Mouse (Mus musculus): ENCODE measurements at regions not wholly inside any gene's neighbourhood (a gene's known extent, or its start where the extent isn't known, plus 50 kb on each side); places are given as distances from the start of the nearest gene placed in this dataset.
"Not testable (repeated sequence)": the region's sequence is repeated elsewhere in the genome, so short reads cannot be mapped to it uniquely, and the experiment has no call there.

DNA sequence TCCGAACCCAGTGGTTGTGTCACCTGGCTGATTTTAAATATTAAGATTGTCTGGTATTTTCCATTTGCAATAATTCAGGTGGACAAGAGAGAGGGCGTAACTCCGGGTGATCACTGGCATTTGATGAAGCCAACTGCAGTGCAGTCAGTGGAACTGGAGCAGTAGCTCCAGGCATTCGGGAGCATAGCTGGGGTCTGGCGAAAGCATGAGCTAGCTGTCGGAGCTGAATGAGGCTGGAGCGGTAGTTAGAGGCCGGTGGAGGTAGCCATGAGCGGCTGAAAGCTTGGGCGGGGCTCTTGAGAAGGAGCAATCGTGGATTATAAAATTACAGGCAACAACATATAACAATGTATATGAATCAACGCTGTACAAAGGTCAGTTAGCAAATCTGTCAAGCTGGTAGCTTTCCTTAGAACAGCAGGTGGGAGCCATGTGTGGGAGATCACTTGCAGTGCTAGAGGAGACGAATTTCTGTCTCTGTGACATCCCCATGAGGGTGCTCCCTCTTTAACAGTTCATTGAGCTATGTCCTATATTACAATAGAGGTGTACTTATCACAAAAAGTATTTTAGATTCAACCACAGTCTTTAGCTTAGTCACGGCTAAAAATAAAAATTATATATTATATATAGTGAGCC is 1415.0 kb upstream of the 1700008P02Rik start:
- 75% methylated on average over 14 of the region's 14 CpGs for WGBS
- Histone ChIP-seq H3K27ac (replicated peaks) (no peak overlapping the region), H3K4me2 (no peak overlapping the region), H3K4me3 (no peak overlapping the region), H3K27me3 (replicated peaks) (no peaks in the 10 kb centered on the region), H3K36me3 (no peaks in the 10 kb centered on the region), H3K9me3 (no peaks in the 10 kb centered on the region), H3K4me1 (no peaks in the 10 kb centered on the region), H3K9ac (no peak overlapping the region)
- no peak for ATAC-seq (ENCODE audit: extremely low read depth, insufficient number of reproducible peaks, low FRiP score, low TSS enrichment)

DNA sequence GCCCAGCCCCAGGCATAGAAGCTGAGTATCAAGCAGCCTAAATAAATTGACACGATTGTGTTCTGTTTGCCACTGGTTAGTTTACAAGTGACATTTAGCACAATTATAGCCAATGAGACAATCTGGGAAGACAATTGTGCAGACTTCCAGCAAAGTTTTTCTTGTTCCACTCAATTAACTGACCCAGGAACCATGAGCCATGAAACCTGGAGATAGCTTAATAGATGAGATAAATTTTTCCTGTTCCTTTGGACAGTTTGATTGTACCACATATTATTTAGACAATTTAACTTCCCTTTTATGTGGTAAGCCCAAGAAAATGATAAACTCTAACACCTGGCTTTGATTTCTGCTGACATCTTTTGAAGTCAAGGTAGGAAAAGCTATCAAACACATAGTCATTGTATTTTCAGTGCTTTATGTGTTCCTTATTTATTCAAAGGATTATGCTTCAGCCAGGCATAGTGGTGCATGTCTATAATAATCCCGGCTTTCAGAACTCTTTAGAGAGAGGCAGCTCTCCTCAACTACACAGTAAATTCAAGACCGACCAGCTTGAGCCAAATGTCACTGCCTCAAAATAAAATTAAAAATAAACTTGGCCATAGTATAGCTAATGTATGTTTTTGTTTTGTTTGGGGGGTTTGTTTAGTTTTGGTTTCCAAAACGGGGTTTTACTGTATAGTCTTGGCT is 1406.2 kb upstream of the 1700008P02Rik start:
- no peaks in the 10 kb centered on the region for H3K27me3 ChIP-seq (replicated peaks)
- no peak overlapping the region for H3K4me2 ChIP-seq
- no peak overlapping the region for H3K27ac ChIP-seq (replicated peaks)
- H3K36me3 ChIP-seq, result no peaks in the 10 kb centered on the region
- H3K9ac ChIP-seq, result no peak overlapping the region
- no peak for ATAC-seq (ENCODE audit: extremely low read depth, insufficient number of reproducible peaks, low FRiP score, low TSS enrichment)
- no peaks in the 10 kb centered on the region for H3K9me3 ChIP-seq
- 68% methylated on average over 4 of the region's 4 CpGs for WGBS
- H3K4me3 ChIP-seq, result no peak overlapping the region
- no peaks in the 10 kb centered on the region for H3K4me1 ChIP-seq

DNA sequence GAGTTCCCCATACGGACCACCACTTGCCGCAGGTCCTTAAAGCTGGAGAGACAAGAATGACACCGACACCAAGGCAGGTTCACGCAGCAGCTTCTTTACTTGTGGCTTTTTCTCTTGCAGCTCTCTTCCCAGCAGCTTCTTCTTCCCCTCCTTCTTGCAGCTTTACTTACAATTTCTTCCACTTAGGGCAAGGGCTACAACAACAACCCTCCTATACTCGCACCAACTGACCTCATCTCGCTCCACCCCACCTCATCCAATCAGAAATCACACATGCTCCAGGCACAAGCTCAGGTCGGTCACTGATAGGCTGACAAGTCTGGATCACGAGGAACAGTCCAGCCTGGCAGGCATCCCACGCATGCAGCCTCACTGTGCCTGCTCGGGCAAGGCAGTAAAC is 1402.4 kb upstream of the 1700008P02Rik start:
- no peaks in the 10 kb centered on the region for H3K27me3 ChIP-seq (replicated peaks)
- no peaks in the 10 kb centered on the region for H3K4me1 ChIP-seq
- WGBS, result 81% methylated on average over 10 of the region's 10 CpGs
- ATAC-seq (ENCODE audit: extremely low read depth, insufficient number of reproducible peaks, low FRiP score, low TSS enrichment), result no peak
- no peak overlapping the region for H3K4me3 ChIP-seq
- no peaks in the 10 kb centered on the region for H3K9me3 ChIP-seq
- no peaks in the 10 kb centered on the region for H3K36me3 ChIP-seq
- H3K9ac ChIP-seq, result no peak overlapping the region
- no peak overlapping the region for H3K4me2 ChIP-seq
- H3K27ac ChIP-seq (replicated peaks), result no peak overlapping the region

DNA sequence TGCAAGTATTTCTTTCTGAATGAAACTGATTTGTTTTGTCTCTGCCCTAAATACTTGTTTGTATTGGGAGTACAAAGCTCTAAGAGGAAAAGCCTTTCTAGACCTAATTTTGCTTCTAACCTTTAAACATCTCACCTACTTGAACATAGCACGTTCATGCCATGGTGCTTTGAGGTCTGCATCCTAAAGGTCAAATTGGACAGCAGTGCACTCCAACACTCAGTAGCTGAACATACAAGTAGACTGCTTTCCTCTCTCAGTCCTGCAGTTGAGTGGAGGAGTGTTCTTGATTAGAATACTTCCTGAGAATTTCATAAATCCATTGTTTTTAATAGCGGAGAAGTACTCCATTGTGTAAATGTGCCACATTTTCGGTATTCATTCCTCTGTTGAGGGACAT is 1397.2 kb upstream of the 1700008P02Rik start:
- Histone ChIP-seq H3K4me3 (no peak overlapping the region), H3K4me2 (no peak overlapping the region), H3K4me1 (no peaks in the 10 kb centered on the region), H3K9ac (no peak overlapping the region), H3K27ac (replicated peaks) (no peak overlapping the region), H3K9me3 (no peaks in the 10 kb centered on the region), H3K36me3 (no peaks in the 10 kb centered on the region), H3K27me3 (replicated peaks) (no peaks in the 10 kb centered on the region)
- WGBS, result 74% methylated on average over 3 of the region's 3 CpGs
- ATAC-seq (ENCODE audit: extremely low read depth, insufficient number of reproducible peaks, low FRiP score, low TSS enrichment), result no peak

DNA sequence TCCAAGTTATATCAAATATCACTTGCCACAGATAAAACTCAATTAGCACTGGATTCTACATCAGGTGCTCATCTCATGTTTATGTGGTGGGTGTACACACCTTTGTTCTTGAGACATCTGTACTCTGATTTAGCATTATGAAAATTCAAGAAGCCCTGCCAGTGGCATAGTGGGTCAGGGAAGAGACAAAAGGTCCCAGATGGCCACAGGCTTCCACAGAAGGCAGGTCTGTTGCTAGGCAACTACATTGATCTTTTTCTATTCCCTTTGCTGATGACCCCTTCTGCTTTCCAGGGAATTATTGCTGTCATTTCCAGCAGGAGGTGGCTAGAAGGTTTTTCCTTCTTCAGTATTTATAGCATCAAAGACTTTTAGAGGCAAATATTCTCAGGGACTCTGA is 1396.7 kb upstream of the 1700008P02Rik start:
- no peaks in the 10 kb centered on the region for H3K4me1 ChIP-seq
- H3K36me3 ChIP-seq, result no peaks in the 10 kb centered on the region
- ATAC-seq (ENCODE audit: extremely low read depth, insufficient number of reproducible peaks, low FRiP score, low TSS enrichment), result no peak
- no peak overlapping the region for H3K27ac ChIP-seq (replicated peaks)
- no peaks in the 10 kb centered on the region for H3K27me3 ChIP-seq (replicated peaks)
- H3K4me2 ChIP-seq, result no peak overlapping the region
- no peak overlapping the region for H3K9ac ChIP-seq
- H3K4me3 ChIP-seq, result no peak overlapping the region
- no peaks in the 10 kb centered on the region for H3K9me3 ChIP-seq

DNA sequence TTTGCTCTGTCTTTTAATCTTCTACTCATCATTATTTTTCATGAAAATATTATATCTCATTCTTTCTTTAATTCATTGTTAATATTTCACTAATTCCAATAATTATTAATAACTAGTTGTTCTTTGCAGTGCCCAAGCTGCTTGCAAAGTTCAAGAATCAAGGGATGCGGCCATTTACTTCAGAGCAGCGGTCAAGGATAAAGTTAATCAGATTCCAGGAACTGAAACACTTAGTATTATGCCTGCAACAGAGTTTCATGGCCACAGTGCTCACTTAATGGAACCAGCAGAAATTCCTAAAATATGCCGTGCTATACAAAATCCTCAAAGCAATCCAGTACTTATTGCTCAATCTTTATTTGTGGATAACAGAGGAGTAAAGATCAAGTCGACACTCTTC is 1389.7 kb upstream of the 1700008P02Rik start:
- 68% methylated on average over 4 of the region's 4 CpGs for WGBS
- no peak overlapping the region for H3K4me3 ChIP-seq
- no peak overlapping the region for H3K27ac ChIP-seq (replicated peaks)
- H3K36me3 ChIP-seq, result no peaks in the 10 kb centered on the region
- no peak overlapping the region for H3K9ac ChIP-seq
- no peak for ATAC-seq (ENCODE audit: extremely low read depth, insufficient number of reproducible peaks, low FRiP score, low TSS enrichment)
- no peaks in the 10 kb centered on the region for H3K4me1 ChIP-seq
- H3K9me3 ChIP-seq, result no peaks in the 10 kb centered on the region
- no peaks in the 10 kb centered on the region for H3K27me3 ChIP-seq (replicated peaks)
- no peak overlapping the region for H3K4me2 ChIP-seq

DNA sequence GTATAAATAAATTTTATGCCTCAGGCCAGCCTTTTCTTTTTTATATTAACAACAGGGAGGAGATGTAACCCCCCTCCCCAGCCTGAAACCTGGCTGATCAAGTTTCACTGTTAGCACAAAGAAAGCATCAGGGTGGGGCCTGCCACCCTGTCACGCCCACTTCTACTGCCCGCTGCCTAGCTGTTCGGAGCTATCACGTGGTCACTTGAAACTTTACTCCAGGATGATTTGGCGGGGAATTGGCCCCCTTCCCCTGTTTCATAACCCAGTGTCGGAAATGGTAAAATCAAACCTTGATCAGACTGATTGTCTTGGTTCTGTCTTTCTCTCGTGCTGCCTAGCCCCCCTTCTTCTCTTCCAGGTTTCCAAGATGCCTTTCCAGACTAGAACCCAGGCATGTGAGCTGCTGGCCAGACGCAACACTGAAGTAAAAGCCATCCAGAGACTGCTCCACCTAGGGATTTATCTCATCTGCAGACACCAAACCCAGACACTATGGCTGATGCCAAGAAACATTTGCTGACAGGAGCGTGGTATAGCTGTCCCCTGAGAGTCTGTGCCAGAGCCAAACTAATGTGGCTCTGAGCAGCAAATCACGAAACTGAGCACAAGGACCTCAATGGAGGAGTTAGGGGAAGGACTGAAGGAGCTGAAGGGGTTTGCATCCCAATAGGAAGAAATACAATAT is 1386.6 kb upstream of the 1700008P02Rik start:
- Histone ChIP-seq H3K27ac (replicated peaks) (no peak overlapping the region), H3K9me3 (no peaks in the 10 kb centered on the region), H3K9ac (no peak overlapping the region), H3K36me3 (no peaks in the 10 kb centered on the region), H3K27me3 (replicated peaks) (no peaks in the 10 kb centered on the region), H3K4me1 (no peaks in the 10 kb centered on the region), H3K4me2 (no peak overlapping the region), H3K4me3 (no peak overlapping the region)
- ATAC-seq (ENCODE audit: extremely low read depth, insufficient number of reproducible peaks, low FRiP score, low TSS enrichment), result no peak
- 64% methylated on average over 10 of the region's 10 CpGs for WGBS

DNA sequence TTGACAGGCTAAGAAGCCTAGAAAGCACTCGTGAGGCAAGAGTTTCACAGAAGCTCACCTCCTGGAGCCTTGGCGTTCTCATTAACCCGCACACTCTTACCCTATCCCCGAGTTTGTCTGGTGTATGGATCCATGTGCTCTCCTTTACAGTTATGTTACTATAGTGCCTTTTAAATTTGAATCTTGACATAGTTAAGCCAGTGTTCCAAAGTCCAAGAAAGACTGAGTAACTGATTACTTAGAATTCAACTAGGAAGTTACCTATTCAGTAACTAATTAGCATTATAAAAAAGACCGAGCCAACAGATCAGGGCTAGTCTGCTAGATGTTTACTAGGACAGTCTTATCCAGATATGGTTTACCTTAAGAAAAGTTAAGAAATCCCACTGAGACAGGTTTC is 1386.0 kb upstream of the 1700008P02Rik start:
- Histone ChIP-seq H3K27ac (replicated peaks) (no peak overlapping the region), H3K9me3 (no peaks in the 10 kb centered on the region), H3K4me3 (no peak overlapping the region), H3K36me3 (no peaks in the 10 kb centered on the region), H3K9ac (no peak overlapping the region), H3K27me3 (replicated peaks) (no peaks in the 10 kb centered on the region), H3K4me2 (no peak overlapping the region), H3K4me1 (no peaks in the 10 kb centered on the region)
- WGBS, result 73% methylated on average over 5 of the region's 5 CpGs
- ATAC-seq (ENCODE audit: extremely low read depth, insufficient number of reproducible peaks, low FRiP score, low TSS enrichment), result no peak

DNA sequence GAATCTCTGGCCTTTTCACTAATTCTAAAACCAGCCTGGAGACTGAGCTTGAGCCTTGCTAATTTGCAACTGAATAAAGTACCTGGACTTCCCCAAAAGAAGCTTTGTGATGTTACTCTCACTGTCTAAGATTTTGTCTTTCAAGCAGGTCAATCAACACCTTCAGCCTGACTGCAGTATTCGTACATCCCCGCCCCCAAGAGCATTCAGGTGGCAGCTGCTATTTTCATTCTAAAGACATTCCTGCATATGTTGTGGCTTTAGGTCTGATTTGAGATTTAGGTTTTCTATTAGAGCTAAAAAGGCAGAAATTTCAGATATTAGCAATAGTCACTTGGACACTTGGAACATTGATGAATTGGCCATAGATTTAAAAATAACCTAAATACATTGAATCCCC is 1385.4 kb upstream of the 1700008P02Rik start:
- H3K36me3 ChIP-seq; ATAC-seq (ENCODE audit: extremely low read depth, insufficient number of reproducible peaks, low FRiP score, low TSS enrichment); H3K9me3 ChIP-seq; H3K9ac ChIP-seq; H3K4me1 ChIP-seq; H3K27me3 ChIP-seq (replicated peaks); H3K4me3 ChIP-seq; H3K4me2 ChIP-seq; H3K27ac ChIP-seq (replicated peaks): not testable (repeated sequence)
- 77% methylated on average over 2 of the region's 2 CpGs for WGBS

DNA sequence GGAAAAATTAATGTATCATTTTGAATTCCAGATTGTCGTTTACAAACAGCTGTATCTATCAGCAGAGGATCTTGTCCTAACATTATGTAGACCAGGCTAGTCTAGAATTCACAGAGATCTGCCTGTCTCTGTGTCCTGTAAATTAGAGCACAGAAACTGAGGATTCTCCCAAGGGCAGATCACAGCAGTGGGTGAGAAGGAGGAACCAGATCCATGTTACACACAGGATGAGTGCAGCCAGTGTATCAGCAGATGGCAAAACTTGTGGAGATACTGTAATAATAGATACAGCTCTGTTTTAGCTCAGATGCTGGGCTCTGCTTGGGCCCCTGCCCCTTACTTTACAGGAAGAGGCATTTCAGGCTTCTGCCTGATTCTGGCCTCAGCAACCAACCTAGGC is 1384.0 kb upstream of the 1700008P02Rik start:
- WGBS, result 74% methylated on average over 1 of the region's 1 CpGs
- Histone ChIP-seq H3K27ac (replicated peaks) (no peak overlapping the region), H3K9ac (no peak overlapping the region), H3K4me2 (no peak overlapping the region), H3K9me3 (no peaks in the 10 kb centered on the region), H3K4me1 (no peaks in the 10 kb centered on the region), H3K27me3 (replicated peaks) (no peaks in the 10 kb centered on the region), H3K4me3 (no peak overlapping the region), H3K36me3 (no peaks in the 10 kb centered on the region)
- ATAC-seq (ENCODE audit: extremely low read depth, insufficient number of reproducible peaks, low FRiP score, low TSS enrichment), result no peak

DNA sequence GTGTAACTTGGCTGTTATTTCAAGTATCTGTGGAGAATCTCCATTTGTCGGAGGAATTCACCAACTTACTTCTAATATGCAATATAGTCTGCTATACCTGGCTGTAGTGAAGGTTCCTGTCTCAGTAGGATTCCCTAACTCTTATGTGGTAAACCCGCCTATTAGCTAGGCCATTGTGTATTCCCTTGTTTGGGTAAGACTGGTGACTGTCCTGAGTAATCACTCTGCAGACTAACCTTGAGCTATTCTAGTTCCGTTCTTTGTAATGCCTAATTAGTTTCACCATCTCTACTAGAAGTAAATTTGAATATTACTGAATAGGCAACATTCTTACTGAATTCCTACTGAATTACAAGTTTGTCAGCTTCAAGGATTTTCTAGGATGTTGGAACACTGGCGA is 1380.8 kb upstream of the 1700008P02Rik start:
- 78% methylated on average over 4 of the region's 4 CpGs for WGBS
- H3K4me1 ChIP-seq, result no peaks in the 10 kb centered on the region
- ATAC-seq (ENCODE audit: extremely low read depth, insufficient number of reproducible peaks, low FRiP score, low TSS enrichment), result no peak
- H3K4me3 ChIP-seq, result no peak overlapping the region
- no peaks in the 10 kb centered on the region for H3K27me3 ChIP-seq (replicated peaks)
- H3K4me2 ChIP-seq, result no peak overlapping the region
- H3K27ac ChIP-seq (replicated peaks), result no peak overlapping the region
- H3K36me3 ChIP-seq, result no peaks in the 10 kb centered on the region
- H3K9ac ChIP-seq, result no peak overlapping the region
- no peaks in the 10 kb centered on the region for H3K9me3 ChIP-seq

DNA sequence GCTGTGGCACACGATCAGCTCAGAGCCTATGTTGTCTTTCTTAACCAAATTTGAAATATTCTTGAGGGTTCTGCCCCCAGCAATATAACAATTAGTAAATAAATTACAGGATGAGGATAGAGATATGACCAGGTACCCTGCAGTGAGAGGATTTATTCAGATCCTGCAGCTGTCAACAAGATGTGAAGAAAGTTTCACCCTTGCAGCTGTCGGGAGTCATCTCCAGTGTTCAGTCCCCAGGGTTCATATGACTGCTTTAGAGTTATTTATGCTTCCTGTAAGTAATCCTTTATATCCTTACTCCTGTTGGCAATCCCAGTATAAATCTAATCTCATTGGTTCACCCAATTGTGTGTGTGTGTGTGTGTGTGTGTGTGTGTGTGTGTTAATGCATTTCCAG is 1372.1 kb upstream of the 1700008P02Rik start:
- WGBS, result 77% methylated on average over 2 of the region's 2 CpGs
- no peak for ATAC-seq (ENCODE audit: extremely low read depth, insufficient number of reproducible peaks, low FRiP score, low TSS enrichment)
- Histone ChIP-seq H3K36me3 (no peaks in the 10 kb centered on the region), H3K9me3 (no peaks in the 10 kb centered on the region), H3K4me3 (no peak overlapping the region), H3K27me3 (replicated peaks) (no peaks in the 10 kb centered on the region), H3K27ac (replicated peaks) (no peak overlapping the region), H3K4me2 (no peak overlapping the region), H3K9ac (no peak overlapping the region), H3K4me1 (no peaks in the 10 kb centered on the region)
